Mouse (Mus musculus): ENCODE measurements around the gene Nptn. TPM values are rescaled to one million over a fixed set of nuclear protein-coding genes. Genes with fewer than 3 reads are reported as not detected.

The Nptn gene
- total RNA-seq, 1 experiment, result 131 TPM

GRCm38 (mm10) chr9:58537774-58538173 is 44.3 kb upstream of the Nptn start:
- no peak for DNase-seq (ENCODE audit: low read depth, low spot score)
- H3K4me3 ChIP-seq (ENCODE audit: insufficient read depth in 1 of 2, low read depth in 1 of 2, low read length in 2 of 2, poor library complexity in 1 of 2, severe bottlenecking in 1 of 2), result no peak overlapping the region

DNA sequence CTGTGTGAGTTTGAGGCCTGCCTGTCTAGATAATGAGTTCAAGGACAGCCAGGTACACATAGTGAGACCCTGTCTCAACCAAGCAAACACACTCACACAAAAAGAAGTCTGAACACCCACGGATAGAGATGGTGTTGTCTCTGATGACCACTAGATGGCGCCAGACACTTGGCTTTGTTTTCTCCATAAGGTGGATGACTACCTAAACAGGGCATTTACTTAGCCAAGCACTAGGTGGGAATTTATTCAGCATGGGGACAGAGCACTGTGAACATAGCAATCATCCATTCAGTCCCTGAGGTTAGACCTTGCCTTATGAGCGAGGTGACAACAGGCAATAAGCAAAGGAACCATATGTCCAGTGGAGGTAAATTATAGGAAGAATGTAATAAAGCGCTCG is 42.2 kb upstream of the Nptn start:
- DNase-seq (ENCODE audit: low read depth, low spot score), result peak; percentile 79
- H3K9ac ChIP-seq (ENCODE audit: insufficient read depth, low read depth, low read length, poor library complexity, severe bottlenecking), result no peak overlapping the region
- no peak overlapping the region for H3K27ac ChIP-seq (ENCODE audit: insufficient read depth, low read depth, low read length, poor library complexity, severe bottlenecking)
- no peak for TF ChIP-seq CHD2 (IDR thresholded peaks at IDR 0.05; ENCODE audit: low read depth, low read length)
- no peak for TF ChIP-seq ZNF384 (IDR thresholded peaks at IDR 0.05; ENCODE audit: low read depth, low read length)
- TF ChIP-seq ZC3H11A (IDR thresholded peaks at IDR 0.05; ENCODE audit: borderline replicate concordance, low read depth, low read length), result peak; percentile 81; the same call in 1 of the 2 replicates
- no peak for TF ChIP-seq MAFK (IDR thresholded peaks at IDR 0.05; ENCODE audit: insufficient read depth, low read depth, low read length)
- peaks cover 25% of the 10 kb centered on the region; the same call in 1 of the 2 replicates for H3K36me3 ChIP-seq (ENCODE audit: control insufficient read depth, insufficient read depth, low read length, poor library complexity, severe bottlenecking)
- H3K9me3 ChIP-seq (ENCODE audit: control insufficient read depth, insufficient read depth, low read depth, low read length), result no peaks in the 10 kb centered on the region
- peaks cover 0 to 8% of the 10 kb centered on the region in 2 experiments; a peak in 2 of 4 replicates for H3K4me1 ChIP-seq (ENCODE audit: control insufficient read depth in 2 of 2, insufficient read depth in 2 of 2, low read length in 2 of 2, poor library complexity in 1 of 2)
- in situ Hi-C loops (cut with MboI; ENCODE audit: low sequenced_read_pairs in 2 of 2, unreplicated experiment in 2 of 2), result no loop called here
- no peak overlapping the region for H3K4me3 ChIP-seq (ENCODE audit: insufficient read depth in 1 of 2, low read depth in 1 of 2, low read length in 2 of 2, poor library complexity in 1 of 2, severe bottlenecking in 1 of 2)

More at GRCm38 (mm10) chr9:58537774-58538173, 44.3 kb upstream of the Nptn start:
- H3K27ac ChIP-seq (ENCODE audit: insufficient read depth, low read depth, low read length, poor library complexity, severe bottlenecking), result no peak overlapping the region
- no peak for TF ChIP-seq MAFK (IDR thresholded peaks at IDR 0.05; ENCODE audit: insufficient read depth, low read depth, low read length)
- no peak for TF ChIP-seq ZNF384 (IDR thresholded peaks at IDR 0.05; ENCODE audit: low read depth, low read length)
- TF ChIP-seq HCFC1 (IDR thresholded peaks at IDR 0.05; ENCODE audit: borderline replicate concordance, insufficient read depth, low read length), result no peak
- no peak for TF ChIP-seq CHD2 (IDR thresholded peaks at IDR 0.05; ENCODE audit: low read depth, low read length)
- no peak for TF ChIP-seq ZC3H11A (IDR thresholded peaks at IDR 0.05; ENCODE audit: borderline replicate concordance, low read depth, low read length)
- peaks cover 0 to 7% of the 10 kb centered on the region in 2 experiments; a peak in 2 of 4 replicates for H3K4me1 ChIP-seq (ENCODE audit: control insufficient read depth in 2 of 2, insufficient read depth in 2 of 2, low read length in 2 of 2, poor library complexity in 1 of 2)
- in situ Hi-C loops (cut with MboI; ENCODE audit: low sequenced_read_pairs in 2 of 2, unreplicated experiment in 2 of 2), result no loop called here
- H3K9me3 ChIP-seq (ENCODE audit: control insufficient read depth, insufficient read depth, low read depth, low read length), result no peaks in the 10 kb centered on the region
- peaks cover 30% of the 10 kb centered on the region; the same call in 1 of the 2 replicates for H3K36me3 ChIP-seq (ENCODE audit: control insufficient read depth, insufficient read depth, low read length, poor library complexity, severe bottlenecking)
- no peak overlapping the region for H3K9ac ChIP-seq (ENCODE audit: insufficient read depth, low read depth, low read length, poor library complexity, severe bottlenecking)

GRCm38 (mm10) chr9:58541895-58542338 is 40.1 kb upstream of the Nptn start:
- in situ Hi-C loops (cut with MboI; ENCODE audit: low sequenced_read_pairs in 2 of 2, unreplicated experiment in 2 of 2), result no loop called here
- no peaks in the 10 kb centered on the region for H3K9me3 ChIP-seq (ENCODE audit: control insufficient read depth, insufficient read depth, low read depth, low read length)
- H3K36me3 ChIP-seq (ENCODE audit: control insufficient read depth, insufficient read depth, low read length, poor library complexity, severe bottlenecking), result peaks cover 20% of the 10 kb centered on the region; the same call in 1 of the 2 replicates
- no peak overlapping the region for H3K27ac ChIP-seq (ENCODE audit: insufficient read depth, low read depth, low read length, poor library complexity, severe bottlenecking)
- no peak overlapping the region for H3K9ac ChIP-seq (ENCODE audit: insufficient read depth, low read depth, low read length, poor library complexity, severe bottlenecking)
- TF ChIP-seq ZC3H11A (IDR thresholded peaks at IDR 0.05; ENCODE audit: borderline replicate concordance, low read depth, low read length) (no peak), MAFK (IDR thresholded peaks at IDR 0.05; ENCODE audit: insufficient read depth, low read depth, low read length) (peak; percentile 79; the same call in 1 of the 2 replicates)
- peaks cover 2 to 5% of the 10 kb centered on the region in 2 experiments; a peak in 3 of 4 replicates for H3K4me1 ChIP-seq (ENCODE audit: control insufficient read depth in 2 of 2, insufficient read depth in 2 of 2, low read length in 2 of 2, poor library complexity in 1 of 2)
- DNase-seq (ENCODE audit: low read depth, low spot score), result no peak
- no peak overlapping the region for H3K4me3 ChIP-seq (ENCODE audit: insufficient read depth in 1 of 2, low read depth in 1 of 2, low read length in 2 of 2, poor library complexity in 1 of 2, severe bottlenecking in 1 of 2)

GRCm38 (mm10) chr9:58544879-58545324 is 37.1 kb upstream of the Nptn start:
- no peak for DNase-seq (ENCODE audit: low read depth, low spot score)
- Histone ChIP-seq H3K9ac (ENCODE audit: insufficient read depth, low read depth, low read length, poor library complexity, severe bottlenecking) (no peak overlapping the region), H3K27ac (ENCODE audit: insufficient read depth, low read depth, low read length, poor library complexity, severe bottlenecking) (no peak overlapping the region), H3K9me3 (ENCODE audit: control insufficient read depth, insufficient read depth, low read depth, low read length) (no peaks in the 10 kb centered on the region), H3K4me1 (ENCODE audit: control insufficient read depth in 2 of 2, insufficient read depth in 2 of 2, low read length in 2 of 2, poor library complexity in 1 of 2) (peaks cover 11 to 20% of the 10 kb centered on the region in 2 experiments), H3K36me3 (ENCODE audit: control insufficient read depth, insufficient read depth, low read length, poor library complexity, severe bottlenecking) (peaks cover 5% of the 10 kb centered on the region; the same call in 1 of the 2 replicates), H3K4me3 (ENCODE audit: insufficient read depth in 1 of 2, low read depth in 1 of 2, low read length in 2 of 2, poor library complexity in 1 of 2, severe bottlenecking in 1 of 2) (no peak overlapping the region)
- in situ Hi-C loops (cut with MboI; ENCODE audit: low sequenced_read_pairs in 2 of 2, unreplicated experiment in 2 of 2), result no loop called here
- TF ChIP-seq HCFC1 (IDR thresholded peaks at IDR 0.05; ENCODE audit: borderline replicate concordance, insufficient read depth, low read length) (peak; percentile 86), CHD2 (IDR thresholded peaks at IDR 0.05; ENCODE audit: low read depth, low read length) (no peak)

- DNase-seq (ENCODE audit: low read depth, low spot score), result no peak
- no peak overlapping the region for H3K4me3 ChIP-seq (ENCODE audit: insufficient read depth in 1 of 2, low read depth in 1 of 2, low read length in 2 of 2, poor library complexity in 1 of 2, severe bottlenecking in 1 of 2)
- no peak for TF ChIP-seq CHD2 (IDR thresholded peaks at IDR 0.05; ENCODE audit: low read depth, low read length)
- no peak for TF ChIP-seq MAFK (IDR thresholded peaks at IDR 0.05; ENCODE audit: insufficient read depth, low read depth, low read length)
- no peak for TF ChIP-seq ZNF384 (IDR thresholded peaks at IDR 0.05; ENCODE audit: low read depth, low read length)
- TF ChIP-seq HCFC1 (IDR thresholded peaks at IDR 0.05; ENCODE audit: borderline replicate concordance, insufficient read depth, low read length), result no peak
- TF ChIP-seq ZC3H11A (IDR thresholded peaks at IDR 0.05; ENCODE audit: borderline replicate concordance, low read depth, low read length), result no peak
- no peaks in the 10 kb centered on the region for H3K9me3 ChIP-seq (ENCODE audit: control insufficient read depth, insufficient read depth, low read depth, low read length)
- peaks cover 3% of the 10 kb centered on the region; the same call in 1 of the 2 replicates for H3K36me3 ChIP-seq (ENCODE audit: control insufficient read depth, insufficient read depth, low read length, poor library complexity, severe bottlenecking)
- no peak overlapping the region for H3K27ac ChIP-seq (ENCODE audit: insufficient read depth, low read depth, low read length, poor library complexity, severe bottlenecking)
- in situ Hi-C loops (cut with MboI; ENCODE audit: low sequenced_read_pairs in 2 of 2, unreplicated experiment in 2 of 2), result no loop called here
- no peak overlapping the region for H3K9ac ChIP-seq (ENCODE audit: insufficient read depth, low read depth, low read length, poor library complexity, severe bottlenecking)
- peaks cover 11 to 20% of the 10 kb centered on the region in 2 experiments for H3K4me1 ChIP-seq (ENCODE audit: control insufficient read depth in 2 of 2, insufficient read depth in 2 of 2, low read length in 2 of 2, poor library complexity in 1 of 2)
These were observed 36.6 kb upstream of the Nptn start for GRCm38 (mm10) chr9:58545428-58545827.
